Mouse (Mus musculus): ENCODE measurements around the gene Ankrd2.
A peak's percentile ranks its signal among the peaks of the same experiment; 100 is the strongest.

Ankrd2 gene

GRCm38 (mm10) chr19:42089748-42090595 is 54.2 kb downstream of the Ankrd2 start, which contains the start of gene Pi4k2a:
Gene Pi4k2a (plus strand): TSS chr19:42090470.
- DNase-seq (ENCODE audit: extremely low spot score, low read depth, low spot score): peak; percentile 93

DNA sequence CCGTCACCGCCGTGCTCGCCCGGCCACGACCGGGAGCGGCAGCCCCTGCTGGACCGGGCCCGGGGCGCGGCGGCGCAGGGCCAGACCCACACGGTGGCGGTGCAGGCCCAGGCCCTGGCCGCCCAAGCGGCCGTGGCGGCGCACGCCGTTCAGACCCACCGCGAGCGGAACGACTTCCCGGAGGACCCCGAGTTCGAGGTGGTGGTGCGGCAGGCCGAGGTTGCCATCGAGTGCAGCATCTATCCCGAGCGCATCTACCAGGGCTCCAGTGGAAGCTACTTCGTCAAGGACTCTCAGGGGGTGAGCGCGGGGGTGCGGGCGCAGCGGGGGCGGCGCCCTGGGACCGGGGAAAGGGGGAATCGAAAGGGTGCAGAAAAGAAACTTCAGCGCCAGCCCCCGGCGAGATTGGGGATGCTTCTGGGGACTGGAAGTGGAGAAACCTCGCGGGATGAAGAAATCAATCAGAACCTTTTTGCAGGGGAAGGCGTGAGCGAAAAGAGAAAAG is 54.9 kb downstream of the Ankrd2 start:
- DNase-seq (ENCODE audit: extremely low spot score, low read depth, low spot score): no peak
